8 mouse cellular contexts compared by ENCODE assay signal in genomic region chr4:148626623-148627185, GRCm38 (mm10). TPM values are rescaled to one million over a fixed set of nuclear protein-coding genes. Genes with fewer than 3 reads are reported as not detected.
A peak's percentile ranks its signal among the peaks of the same experiment; 100 is the strongest.
DNase-seq lines count a peak whose midpoint lies in the region; ATAC-seq and TF ChIP-seq lines count a peak whose summit lies in the region.

TSS of gene Tardbp (minus strand) at chr4:148627019.

- peak within 1 kb of the TSS; percentile 77 for H3K4me2 ChIP-seq in embryonic facial prominence, embryonic 14.5 days (ENCODE audit: low read depth, low read length)
- peak within 1 kb of the TSS; percentile 88 for H3K4me2 ChIP-seq in limb, embryonic 14.5 days (replicated peaks; ENCODE audit: low read depth, low read length, severe bottlenecking)
- H3K4me2 ChIP-seq in midbrain, postnatal 0 days (ENCODE audit: low read depth, low read length, poor library complexity, severe bottlenecking) = peak within 1 kb of the TSS; percentile 79

- DNase-seq in 3T3-L1 (ENCODE audit: low read depth, low spot score) = peak; percentile 91
- DNase-seq in adrenal gland, postnatal 4 days (ENCODE audit: low spot score in 2 of 2) = peak; percentile 93
- DNase-seq in embryonic facial prominence, embryonic 14.5 days (ENCODE audit: low spot score) = peak; percentile 97
- DNase-seq in heart, adult 8-10 months (ENCODE audit: low spot score) = peak; percentile 94
- peak; percentile 96 for DNase-seq in kidney, adult 9 months
- DNase-seq in limb, embryonic 14.5 days (ENCODE audit: low spot score) = peak; percentile 95
- peak; percentile 97 for DNase-seq in midbrain, postnatal 0 days (ENCODE audit: low spot score)
- peak; percentile 96 to 97 for DNase-seq in spleen, postnatal 14 days (ENCODE audit: low spot score in 2 of 2)

- peak; percentile 90 for TF ChIP-seq POLR2A in limb, embryonic 14.5 days (IDR thresholded peaks at IDR 0.05; ENCODE audit: borderline replicate concordance, extremely low read depth, insufficient read depth, insufficient read length)

- H3K27me3 ChIP-seq in embryonic facial prominence, embryonic 14.5 days (replicated peaks; ENCODE audit: control insufficient read depth, insufficient read depth, low read length) = no peaks in the 10 kb centered on the region
- no peaks in the 10 kb centered on the region for H3K27me3 ChIP-seq in limb, embryonic 14.5 days (ENCODE audit: control insufficient read depth, insufficient read depth, low read length)
- H3K27me3 ChIP-seq in midbrain, postnatal 0 days (ENCODE audit: insufficient read depth, low read length) = no peaks in the 10 kb centered on the region

- TF ChIP-seq CTCF in midbrain, postnatal 0 days (IDR thresholded peaks at IDR 0.05) = peak; percentile 17; the same call in 1 of the 2 replicates

- H3K9me3 ChIP-seq in embryonic facial prominence, embryonic 14.5 days (ENCODE audit: control insufficient read depth, low read length) = no peaks in the 10 kb centered on the region
- no peaks in the 10 kb centered on the region for H3K9me3 ChIP-seq in limb, embryonic 14.5 days (ENCODE audit: control insufficient read depth, low read length)
- H3K9me3 ChIP-seq in midbrain, postnatal 0 days (ENCODE audit: low read length) = no peaks in the 10 kb centered on the region

- no peaks in the 10 kb centered on the region for H3K4me1 ChIP-seq in embryonic facial prominence, embryonic 14.5 days (ENCODE audit: control insufficient read depth, insufficient read depth, low read length)
- H3K4me1 ChIP-seq in limb, embryonic 14.5 days (ENCODE audit: control insufficient read depth, insufficient read depth, low read length) = peaks cover 13% of the 10 kb centered on the region
- no peaks in the 10 kb centered on the region for H3K4me1 ChIP-seq in midbrain, postnatal 0 days (ENCODE audit: insufficient read depth, low read length)

- peaks cover 36% of the 10 kb centered on the region for H3K36me3 ChIP-seq in embryonic facial prominence, embryonic 14.5 days (ENCODE audit: control insufficient read depth, insufficient read depth, low read length)
- H3K36me3 ChIP-seq in limb, embryonic 14.5 days (ENCODE audit: control insufficient read depth, insufficient read depth, low read length) = peaks cover 35% of the 10 kb centered on the region
- peaks cover 14% of the 10 kb centered on the region; the same call in 1 of the 2 replicates for H3K36me3 ChIP-seq in midbrain, postnatal 0 days (ENCODE audit: insufficient read depth, low read length)

- H3K27ac ChIP-seq in embryonic facial prominence, embryonic 14.5 days (replicated peaks; ENCODE audit: low read depth, low read length) = peak within 1 kb of the TSS; percentile 96
- H3K27ac ChIP-seq in limb, embryonic 14.5 days (replicated peaks; ENCODE audit: low read depth, low read length) = peak within 1 kb of the TSS; percentile 98
- peak within 1 kb of the TSS; percentile 98 for H3K27ac ChIP-seq in midbrain, postnatal 0 days (ENCODE audit: low read depth, low read length)

- H3K9ac ChIP-seq in embryonic facial prominence, embryonic 14.5 days (ENCODE audit: low read depth, low read length) = peak within 1 kb of the TSS; percentile 98
- peak within 1 kb of the TSS; percentile 100 for H3K9ac ChIP-seq in limb, embryonic 14.5 days (ENCODE audit: low read depth, low read length, severe bottlenecking)
- peak within 1 kb of the TSS; percentile 100 for H3K9ac ChIP-seq in midbrain, postnatal 0 days (replicated peaks; ENCODE audit: low read length, poor library complexity, severe bottlenecking)

- under 1% methylated on average over 39 of the region's 51 CpGs for WGBS in embryonic facial prominence, embryonic 14.5 days
- 0% methylated on average over 48 of the region's 51 CpGs for WGBS in limb, embryonic 14.5 days
- WGBS in midbrain, postnatal 0 days = under 1% methylated on average over 51 of the region's 51 CpGs

- H3K4me3 ChIP-seq in embryonic facial prominence, embryonic 14.5 days (ENCODE audit: low read depth, low read length) = peak within 1 kb of the TSS; percentile 96
- H3K4me3 ChIP-seq in limb, embryonic 14.5 days (replicated peaks; ENCODE audit: low read length) = peak within 1 kb of the TSS; percentile 100
- H3K4me3 ChIP-seq in midbrain, postnatal 0 days (ENCODE audit: low read depth, low read length) = peak within 1 kb of the TSS; percentile 100

- peak; percentile 97 for ATAC-seq in embryonic facial prominence, embryonic 14.5 days (ENCODE audit: low read depth)
- ATAC-seq in limb, embryonic 14.5 days (ENCODE audit: low FRiP score, low read depth) = peak; percentile 97
- ATAC-seq in midbrain, postnatal 0 days (ENCODE audit: low FRiP score) = peak; percentile 97

RNA-seq across cellular contexts. Expression of gene Tardbp, which starts in this region (rescaled TPM):
- 100 to 1,000 TPM; 280 to 349 TPM for total RNA-seq in adrenal gland, postnatal 4 days (2021)
- 151 and 156 TPM in 2 replicates for polyA plus RNA-seq in embryonic facial prominence, embryonic 14.5 days (2014; fragmentation: Nextera tagmentation; extraction: Ambion mirVana)
- total RNA-seq in heart, adult 8-10 months (2022) = 100 to 1,000 TPM; 108 to 133 (median 124) TPM
- polyA plus RNA-seq in limb, embryonic 14.5 days (2012; rRNA removed) = 674 and 680 TPM in 2 replicates
- polyA plus RNA-seq in limb, embryonic 14.5 days (2014; fragmentation: Nextera tagmentation; extraction: Ambion mirVana) = 148 and 170 TPM in 2 replicates
- total RNA-seq in midbrain, postnatal 0 days (2014; rRNA removed) = 94.0 and 98.7 TPM in 2 replicates
- 80.7 and 94.6 TPM in 2 replicates for polyA plus RNA-seq in midbrain, postnatal 0 days (2015; fragmentation: Nextera tagmentation; extraction: Ambion mirVana)

Comparison
In these comparisons a context has a peak if more than half of its experiments do, and no peak if none do; other contexts are left out.
1. Peak in every context shown above with its lines: DNase-seq, ATAC-seq, H3K4me3 ChIP-seq and H3K27ac ChIP-seq.